Mouse (Mus musculus) limb, embryonic 14.5 days (tissue): ENCODE results near the gene Hoxc5. TPM values are rescaled to one million over a fixed set of nuclear protein-coding genes. Genes with fewer than 3 reads are reported as not detected.

Source experiments
- ATAC-seq: fragments of 200-750 bp; cut with Nextera tagmentation; 2 replicates; pipeline ENCODE4 v1.8.0; 2017; ENCODE audit warnings: low read depth, moderate number of reproducible peaks, moderate TSS enrichment; ENCODE audit not compliant: low FRiP score
- DNase-seq: peaks from one replicate; pipeline ENCODE4 v3.0.0-alpha.2; 2015; ENCODE audit warnings: low spot score
- H3K27ac ChIP-seq: fragments of 300-500 bp; sonication (generic); replicated peaks from 2 replicates; pipeline ENCODE4 v1.5.1; 2014; ENCODE audit warnings: low read depth, mild to moderate bottlenecking, low read length, moderate library complexity, mixed read lengths
- H3K27me3 ChIP-seq: fragments of 300-500 bp; sonication (generic); 2 replicates; pipeline ENCODE4 v1.6.1; 2014; ENCODE audit warnings: low read length, mixed read lengths; ENCODE audit not compliant: control insufficient read depth, insufficient read depth
- H3K36me3 ChIP-seq: fragments of 300-500 bp; sonication (generic); 2 replicates; pipeline ENCODE4 v1.6.1; 2014; ENCODE audit warnings: mild to moderate bottlenecking, low read length, moderate library complexity, mixed read lengths; ENCODE audit not compliant: control insufficient read depth, insufficient read depth
- H3K4me1 ChIP-seq: fragments of 300-500 bp; sonication (generic); 2 replicates; pipeline ENCODE4 v1.6.1; 2014; ENCODE audit warnings: antibody characterized with exemption, low read length, mixed read lengths; ENCODE audit not compliant: control insufficient read depth, insufficient read depth
- H3K4me2 ChIP-seq: fragments of 300-500 bp; sonication (generic); replicated peaks from 2 replicates; pipeline ENCODE4 v1.6.1; 2014; ENCODE audit warnings: low read depth, mild to moderate bottlenecking, low read length, moderate library complexity; ENCODE audit not compliant: severe bottlenecking
- H3K4me3 ChIP-seq: fragments of 300-500 bp; sonication (generic); replicated peaks from 2 replicates; pipeline ENCODE4 v1.5.1; 2014; ENCODE audit warnings: low read length
- H3K9ac ChIP-seq: fragments of 300-500 bp; sonication (generic); 2 replicates; pipeline ENCODE4 v1.6.1; 2014; ENCODE audit warnings: mild to moderate bottlenecking, low read depth, low read length, moderate library complexity; ENCODE audit not compliant: severe bottlenecking
- H3K9me3 ChIP-seq: fragments of 300-500 bp; sonication (generic); 2 replicates; pipeline ENCODE4 v1.6.1; 2016; ENCODE audit warnings: low read length; ENCODE audit not compliant: control insufficient read depth
- POLR2A ChIP-seq: fragments of 200-500 bp; IDR thresholded peaks from 2 replicates; pipeline ENCODE4 v1.8.0; 2012; ENCODE audit warnings: inconsistent platforms, mild to moderate bottlenecking, moderate library complexity, borderline replicate concordance; ENCODE audit not compliant: insufficient read depth, insufficient read length; ENCODE audit errors: extremely low read depth
- WGBS: fragments of 180-500 bp; shearing (Covaris S2); extraction: QIAGEN DNeasy Blood & Tissue Kit; methylation state at CpG from one replicate; pipeline ENCODE4 v1.1.7; 2014; 5-methylcytosine and 5-hydroxymethylcytosine counted together
- polyA plus RNA-seq, 2 experiments: library from polyadenylated mRNA; depleted of rRNA in 1 of 2; stranded (reverse) in 1 of 2; unstranded in 1 of 2; fragments of >200 nt; fragmentation: Nextera tagmentation in 1 of 2; extraction: Ambion mirVana in 1 of 2; gene quantifications; 2 replicates each; pipeline versions ENCODE4 v1.2.1 to v1.2.3; 2012 to 2014

The Hoxc5 gene
- polyA plus RNA-seq, 2 experiments, result 3.5 to 9.0 TPM

DNA sequence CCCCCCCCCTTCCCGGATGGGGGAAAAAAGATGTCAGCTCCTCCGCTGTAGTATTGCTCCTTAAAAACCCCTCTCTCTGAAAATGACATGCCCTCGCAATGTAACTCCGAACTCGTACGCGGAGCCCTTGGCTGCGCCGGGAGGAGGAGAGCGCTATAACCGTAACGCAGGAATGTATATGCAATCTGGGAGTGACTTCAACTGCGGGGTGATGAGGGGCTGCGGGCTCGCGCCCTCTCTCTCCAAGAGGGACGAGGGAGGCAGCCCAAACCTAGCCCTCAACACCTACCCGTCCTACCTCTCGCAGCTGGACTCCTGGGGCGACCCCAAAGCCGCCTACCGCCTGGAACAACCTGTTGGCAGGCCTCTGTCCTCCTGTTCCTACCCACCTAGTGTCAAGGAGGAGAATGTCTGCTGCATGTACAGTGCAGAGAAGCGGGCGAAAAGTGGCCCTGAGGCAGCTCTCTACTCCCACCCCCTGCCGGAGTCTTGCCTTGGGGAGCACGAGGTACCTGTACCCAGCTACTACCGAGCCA is 399 bp upstream of the Hoxc5 start, which contains the start of gene Hoxc10:
Hoxc10 (plus strand) TSS at position 21 of the 536 bp plus-strand sequence.
- DNase-seq (no peak), ATAC-seq (peak; percentile 17; the same call in 1 of the 2 replicates)
- Histone ChIP-seq H3K4me2 (peak within 1 kb of the TSS; percentile 54), H3K4me1 (no peaks in the 10 kb centered on the region; the same call in 1 of the 2 replicates), H3K9ac (peak within 1 kb of the TSS; percentile 53), H3K9me3 (no peaks in the 10 kb centered on the region), H3K27ac (peak within 1 kb of the TSS; percentile 63), H3K4me3 (peak within 1 kb of the TSS; percentile 38), H3K36me3 (no peaks in the 10 kb centered on the region), H3K27me3 (peaks cover 89% of the 10 kb centered on the region)
- under 1% methylated on average over 22 of the region's 27 CpGs for WGBS
- no peak for TF ChIP-seq POLR2A

DNA sequence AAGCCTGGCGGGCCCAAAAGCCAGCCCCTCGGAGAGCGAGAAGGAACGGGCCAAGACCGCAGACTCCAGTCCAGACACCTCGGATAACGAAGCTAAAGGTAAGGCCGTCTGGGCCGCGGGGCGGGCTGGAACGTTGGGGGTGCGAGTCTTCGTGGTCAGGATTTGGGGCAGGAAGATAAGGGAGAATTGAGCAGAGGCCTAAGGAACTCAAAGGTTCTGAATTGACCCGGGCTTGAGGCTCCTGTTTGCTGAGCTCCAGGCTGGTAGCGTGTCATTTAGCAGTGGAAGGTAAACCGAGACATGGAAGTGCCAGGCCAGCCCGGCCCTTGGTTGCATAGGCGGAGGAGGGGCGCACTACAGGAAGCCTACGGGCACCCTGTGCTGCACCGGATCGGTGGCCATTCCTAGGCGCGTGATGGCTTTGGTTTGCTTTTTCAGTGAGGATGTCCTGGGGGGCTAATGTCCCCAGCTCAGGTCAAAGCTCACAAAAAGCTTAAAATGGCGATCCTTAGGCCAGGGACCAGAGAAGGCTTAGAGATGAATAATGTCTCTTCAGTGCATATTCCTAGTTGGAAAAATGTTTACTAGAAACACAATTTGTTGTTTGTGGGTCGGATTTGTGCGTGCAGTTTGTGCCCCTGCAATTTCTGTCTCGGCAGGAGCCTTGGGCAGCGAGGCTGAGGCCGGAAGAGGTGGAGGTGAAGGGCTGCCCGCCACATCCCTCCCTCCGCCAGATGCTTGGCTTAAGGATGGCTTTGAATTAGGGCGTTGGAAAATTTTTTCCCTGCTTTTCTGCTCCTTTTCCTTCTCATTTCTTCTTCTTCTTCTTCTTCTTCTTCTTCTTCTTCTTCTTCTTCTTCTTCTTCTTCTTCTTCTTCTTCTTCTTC is 511 bp downstream of the Hoxc5 start:
- ATAC-seq (no peak), DNase-seq (no peak)
- Histone ChIP-seq H3K9ac (peak overlapping the region; percentile 53), H3K9me3 (no peaks in the 10 kb centered on the region), H3K36me3 (no peaks in the 10 kb centered on the region), H3K4me2 (peak overlapping the region; percentile 54), H3K4me1 (no peaks in the 10 kb centered on the region; the same call in 1 of the 2 replicates), H3K27me3 (peaks cover 90% of the 10 kb centered on the region), H3K4me3 (peak overlapping the region; percentile 38), H3K27ac (peak overlapping the region; percentile 55; the same call in 1 of the 2 replicates)
- 3% methylated on average over 34 of the region's 34 CpGs for WGBS
- no peak for TF ChIP-seq POLR2A

DNA sequence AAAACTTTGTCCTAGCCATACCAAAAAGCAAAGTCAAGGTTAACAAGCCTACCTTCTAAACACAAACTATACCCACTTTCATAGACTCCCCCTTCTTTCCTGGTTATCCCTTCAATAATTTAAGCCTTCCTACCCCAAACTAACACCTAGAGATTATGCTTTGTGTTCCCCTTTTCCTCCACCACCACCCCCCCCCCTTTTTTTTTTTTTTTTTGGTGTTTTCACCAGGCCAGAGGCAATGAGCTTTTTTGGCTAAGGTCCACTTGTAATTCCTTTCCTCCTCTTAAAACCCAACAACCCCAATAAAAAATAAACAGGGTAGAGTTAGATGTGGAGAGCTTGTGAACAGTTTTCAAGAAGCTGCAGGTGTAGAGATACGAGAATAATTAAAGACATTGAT is 2.1 kb downstream of the Hoxc5 start:
- peak overlapping the region; percentile 29; the same call in 1 of the 2 replicates for H3K4me2 ChIP-seq
- H3K9me3 ChIP-seq, result no peaks in the 10 kb centered on the region
- no peak overlapping the region for H3K27ac ChIP-seq
- ATAC-seq (no peak), DNase-seq (no peak)
- no peaks in the 10 kb centered on the region for H3K36me3 ChIP-seq
- no peak for TF ChIP-seq POLR2A
- peak overlapping the region; percentile 17; the same call in 1 of the 2 replicates for H3K4me3 ChIP-seq
- H3K4me1 ChIP-seq, result no peaks in the 10 kb centered on the region; the same call in 1 of the 2 replicates
- peaks cover 94% of the 10 kb centered on the region for H3K27me3 ChIP-seq
- WGBS, result 40% methylated on average over 1 of the region's 1 CpGs
- no peak overlapping the region for H3K9ac ChIP-seq

DNA sequence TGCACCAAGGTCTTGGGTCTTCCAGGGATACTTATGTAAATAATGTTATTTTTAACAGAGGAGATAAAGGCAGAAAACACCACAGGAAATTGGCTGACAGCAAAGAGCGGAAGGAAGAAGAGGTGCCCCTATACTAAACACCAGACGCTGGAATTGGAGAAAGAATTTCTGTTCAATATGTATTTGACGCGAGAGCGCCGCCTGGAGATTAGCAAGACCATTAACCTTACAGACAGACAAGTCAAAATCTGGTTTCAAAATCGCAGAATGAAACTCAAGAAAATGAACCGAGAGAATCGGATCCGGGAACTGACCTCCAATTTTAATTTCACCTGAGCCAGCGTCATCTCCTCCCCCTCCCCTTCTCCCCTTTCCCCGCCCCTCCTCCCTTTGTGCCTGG is 3.5 kb downstream of the Hoxc5 start:
- H3K4me3 ChIP-seq, result no peak overlapping the region
- 3% methylated on average over 12 of the region's 12 CpGs for WGBS

DNA sequence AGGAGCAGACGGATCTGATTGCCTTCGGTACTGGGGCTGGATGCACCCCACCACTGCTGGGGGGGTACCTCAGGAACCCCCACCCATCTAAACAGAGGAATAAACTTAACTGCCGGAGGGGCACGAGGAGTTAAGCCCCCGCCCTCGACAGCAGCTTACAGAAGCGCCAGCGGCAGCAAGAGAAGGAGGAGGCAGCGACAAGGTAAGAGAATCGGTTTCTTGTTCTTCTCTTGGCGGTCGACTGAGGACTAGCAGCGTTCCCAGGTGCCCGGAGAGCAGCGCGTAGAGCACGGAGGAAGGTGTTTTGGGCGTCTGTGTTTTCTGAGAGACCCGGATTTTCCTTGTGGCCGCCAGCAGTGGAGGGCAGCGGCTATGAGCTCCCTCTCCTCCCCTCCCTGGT is 5.0 kb downstream of the Hoxc5 start:
- peak overlapping the region; percentile 25 for H3K4me3 ChIP-seq
- H3K4me2 ChIP-seq, result peak overlapping the region; percentile 34
- no peak for DNase-seq
- H3K27ac ChIP-seq, result no peak overlapping the region
- 4% methylated on average over 20 of the region's 21 CpGs for WGBS
- H3K36me3 ChIP-seq, result no peaks in the 10 kb centered on the region
- no peak for ATAC-seq
- peaks cover 91% of the 10 kb centered on the region for H3K27me3 ChIP-seq
- H3K9ac ChIP-seq, result no peak overlapping the region
- peaks cover 5% of the 10 kb centered on the region; the same call in 1 of the 2 replicates for H3K4me1 ChIP-seq
- H3K9me3 ChIP-seq, result no peaks in the 10 kb centered on the region
- no peak for TF ChIP-seq POLR2A

More for the DNA sequence above, 3.5 kb downstream of the Hoxc5 start:
- ATAC-seq, result no peak
- Histone ChIP-seq H3K27me3 (peaks cover 93% of the 10 kb centered on the region), H3K36me3 (no peaks in the 10 kb centered on the region), H3K27ac (no peak overlapping the region), H3K9me3 (no peaks in the 10 kb centered on the region), H3K4me2 (0 out of 2 replicates have a peak overlapping the region, but pooled peaks have one; percentile 15), H3K4me1 (no peaks in the 10 kb centered on the region), H3K9ac (no peak overlapping the region)
- no peak for TF ChIP-seq POLR2A
- DNase-seq, result no peak
